Mouse (Mus musculus): ENCODE measurements around the gene Ankrd28.
A peak's percentile ranks its signal among the peaks of the same experiment; 100 is the strongest.

Gene Ankrd28

DNA sequence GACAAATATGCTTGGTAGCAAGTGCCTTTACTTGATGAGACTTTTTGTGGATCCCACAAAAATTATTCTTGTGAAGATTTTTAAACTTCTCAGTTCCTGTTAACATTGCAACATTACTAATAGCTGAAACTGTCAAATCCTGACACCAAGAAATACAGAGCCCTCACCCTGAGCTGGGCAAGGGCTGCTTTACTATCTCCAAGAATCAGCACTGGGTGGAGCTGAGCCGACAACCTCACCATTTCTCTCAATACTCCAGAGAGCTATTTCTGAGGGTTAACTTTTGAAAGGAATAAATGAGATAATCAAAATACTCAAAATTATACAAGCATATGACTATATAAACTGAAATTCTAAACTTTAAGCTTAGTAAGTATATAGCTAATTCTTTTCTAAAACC lies 121.1 kb downstream of the Ankrd28 start:
- no peak for DNase-seq

- no peak for DNase-seq
Observed at GRCm38 (mm10) chr14:31700376-31700775, 130.1 kb downstream of the Ankrd28 start.

DNA sequence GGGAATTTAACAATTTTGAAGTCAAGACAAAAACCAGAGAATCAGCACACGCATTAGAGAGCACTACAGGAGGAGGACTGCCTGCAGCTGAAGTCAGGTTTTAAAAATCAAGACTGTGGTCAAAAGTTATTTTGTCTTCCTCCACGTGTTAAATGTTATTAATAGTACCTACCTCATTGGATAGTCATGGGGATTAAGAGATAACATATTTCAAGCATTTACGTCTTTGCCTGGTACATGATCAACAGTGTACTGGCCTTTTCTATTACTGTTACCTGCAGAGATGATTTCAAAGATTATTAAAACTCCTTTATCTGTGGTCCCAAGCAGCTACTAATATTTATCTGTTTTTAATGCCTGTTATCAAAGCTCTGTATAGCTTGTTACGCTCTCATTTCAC lies 132.7 kb downstream of the Ankrd28 start:
- no peak for DNase-seq

GRCm38 (mm10) chr14:31697346-31697745 lies 133.1 kb downstream of the Ankrd28 start:
- no peak for DNase-seq

GRCm38 (mm10) chr14:31696985-31697303 lies 133.5 kb downstream of the Ankrd28 start:
- DNase-seq = no peak

DNA sequence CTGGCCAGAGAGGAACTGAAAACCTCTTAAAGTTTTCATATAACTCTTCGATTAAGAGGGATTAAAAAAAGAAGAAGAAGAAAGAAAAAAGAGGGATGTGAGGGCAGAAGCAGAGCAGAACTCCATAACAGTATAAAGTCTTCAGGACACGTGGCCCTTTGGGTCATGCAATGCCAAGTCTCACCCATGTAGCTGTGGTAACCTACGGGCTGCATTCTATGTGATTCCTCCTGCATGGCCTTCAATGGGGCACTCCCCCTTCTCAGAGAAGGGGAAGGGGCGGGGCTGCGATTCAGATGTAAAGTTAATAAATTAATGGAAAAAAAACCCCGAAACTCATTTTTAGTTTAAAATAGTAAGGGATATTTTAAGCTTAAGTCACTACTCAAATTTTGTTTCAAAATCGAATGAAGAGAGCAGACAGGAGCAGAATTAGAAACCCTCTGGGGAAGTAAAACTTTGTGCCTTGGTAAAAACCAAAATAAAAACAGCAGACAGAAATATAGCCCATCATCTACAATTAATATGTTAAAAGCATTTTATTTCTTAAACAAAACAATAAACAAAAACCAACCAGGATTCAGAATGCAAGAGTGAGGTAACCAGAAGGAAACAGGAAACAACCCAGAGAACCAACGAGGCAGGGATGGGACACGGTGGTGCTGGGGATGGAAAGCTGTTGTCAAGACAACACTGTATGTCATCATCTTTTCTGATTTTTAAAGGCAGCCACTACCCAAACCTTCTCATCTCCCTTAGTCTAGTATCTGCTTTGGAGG lies 134.1 kb downstream of the Ankrd28 start:
- DNase-seq = no peak

GRCm38 (mm10) chr14:31692536-31692935 lies 137.9 kb downstream of the Ankrd28 start:
- DNase-seq = no peak

DNA sequence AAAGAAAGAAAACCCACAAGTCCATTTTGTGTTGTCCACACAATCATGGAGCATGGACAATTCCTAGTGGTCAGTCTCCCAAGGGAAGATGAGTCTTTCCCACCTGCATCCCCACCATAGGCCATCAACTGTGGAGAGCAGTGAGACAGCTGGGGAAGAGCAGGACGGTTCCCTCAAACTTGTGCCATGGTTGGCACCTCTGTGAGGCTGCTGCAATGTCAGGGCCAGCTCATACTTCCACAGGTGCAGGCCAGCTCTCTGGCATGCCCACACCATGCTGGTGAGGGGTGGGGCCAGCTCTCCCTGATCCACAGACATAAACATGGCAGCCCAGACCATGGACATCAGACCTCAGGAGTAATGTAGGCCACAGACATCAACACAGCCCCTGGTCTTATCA lies 144.2 kb downstream of the Ankrd28 start:
- DNase-seq = no peak

- no peak for DNase-seq
Observed at GRCm38 (mm10) chr14:31685680-31686079, 144.8 kb downstream of the Ankrd28 start.

DNA sequence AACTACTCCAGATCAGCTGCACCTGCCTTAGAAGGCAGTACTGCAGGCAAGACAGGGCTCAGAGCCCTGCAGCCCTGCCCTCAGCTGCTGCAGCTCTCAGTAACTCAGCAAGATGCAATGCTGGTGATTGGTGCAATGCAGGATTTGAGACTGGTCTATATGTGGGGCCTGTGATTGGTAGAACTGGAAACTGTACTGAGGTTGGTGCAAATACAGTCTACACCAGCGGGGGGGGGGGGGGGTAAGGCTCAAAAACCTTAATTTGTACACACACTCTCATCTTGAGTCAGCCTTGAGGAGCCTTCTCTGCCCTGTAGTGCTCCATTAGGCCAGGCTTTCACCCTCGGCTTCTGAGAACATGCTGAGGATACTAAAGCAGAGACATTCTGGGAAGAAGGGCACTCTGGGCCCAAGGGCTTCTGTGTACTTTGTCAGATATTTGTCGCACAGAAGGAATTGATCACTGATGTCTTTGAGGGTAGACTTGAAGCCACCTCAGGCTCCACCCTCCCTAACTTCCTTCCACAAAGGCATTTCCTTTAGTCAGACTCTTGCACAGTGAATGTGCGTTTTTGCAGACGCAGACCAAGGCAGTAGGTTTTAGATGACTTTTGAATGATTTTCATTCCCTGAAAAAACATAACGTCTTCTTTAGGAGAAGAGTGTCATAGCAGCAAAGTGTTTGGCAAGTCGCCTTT lies 146.0 kb downstream of the Ankrd28 start:
- no peak for DNase-seq

- DNase-seq = no peak
Observed at GRCm38 (mm10) chr14:31683610-31684009, 146.8 kb downstream of the Ankrd28 start.

GRCm38 (mm10) chr14:31681931-31682555 lies 148.4 kb downstream of the Ankrd28 start:
- DNase-seq = no peak

DNA sequence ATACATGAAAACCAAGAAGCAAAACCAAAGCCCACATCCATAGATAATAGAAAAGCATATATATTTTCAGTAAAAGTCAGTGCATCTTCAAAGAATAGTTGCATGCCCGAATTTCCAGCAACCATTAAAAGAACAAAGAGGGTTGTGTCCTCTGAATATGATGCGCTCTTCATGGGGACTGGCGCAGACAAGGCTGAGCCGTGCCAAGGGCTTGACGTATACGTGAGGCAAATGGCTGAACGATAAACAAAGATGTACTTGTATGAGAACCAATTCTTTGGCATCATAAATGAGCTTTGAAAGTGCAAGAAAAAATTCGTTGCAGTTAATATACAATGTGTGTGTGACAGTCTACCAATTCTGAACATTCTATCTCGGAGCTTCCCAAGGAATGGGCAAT lies 149.2 kb downstream of the Ankrd28 start:
- DNase-seq = no peak

DNA sequence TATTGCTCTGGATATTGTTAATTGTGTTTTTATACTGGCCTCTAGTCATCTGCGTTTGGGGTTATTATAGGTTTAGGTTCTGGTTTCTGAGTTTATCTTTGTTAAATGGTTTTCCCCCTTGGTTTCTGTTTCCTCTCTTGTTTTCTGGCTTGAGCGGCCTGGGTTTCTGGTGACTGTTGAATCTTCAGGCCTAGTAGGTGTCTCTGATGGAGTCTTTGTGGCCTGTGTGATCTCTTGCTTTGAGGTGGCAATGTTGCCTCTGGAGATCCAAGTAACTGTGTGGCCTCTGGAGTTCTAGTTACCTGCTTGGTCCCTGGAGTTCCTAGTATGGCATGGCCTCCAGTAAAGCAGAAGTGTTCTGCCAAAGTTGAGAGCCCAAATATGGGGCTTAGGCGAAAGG lies 149.8 kb downstream of the Ankrd28 start:
- no peak for DNase-seq

GRCm38 (mm10) chr14:31671635-31672320 lies 158.7 kb downstream of the Ankrd28 start:
- no peak for DNase-seq

DNA sequence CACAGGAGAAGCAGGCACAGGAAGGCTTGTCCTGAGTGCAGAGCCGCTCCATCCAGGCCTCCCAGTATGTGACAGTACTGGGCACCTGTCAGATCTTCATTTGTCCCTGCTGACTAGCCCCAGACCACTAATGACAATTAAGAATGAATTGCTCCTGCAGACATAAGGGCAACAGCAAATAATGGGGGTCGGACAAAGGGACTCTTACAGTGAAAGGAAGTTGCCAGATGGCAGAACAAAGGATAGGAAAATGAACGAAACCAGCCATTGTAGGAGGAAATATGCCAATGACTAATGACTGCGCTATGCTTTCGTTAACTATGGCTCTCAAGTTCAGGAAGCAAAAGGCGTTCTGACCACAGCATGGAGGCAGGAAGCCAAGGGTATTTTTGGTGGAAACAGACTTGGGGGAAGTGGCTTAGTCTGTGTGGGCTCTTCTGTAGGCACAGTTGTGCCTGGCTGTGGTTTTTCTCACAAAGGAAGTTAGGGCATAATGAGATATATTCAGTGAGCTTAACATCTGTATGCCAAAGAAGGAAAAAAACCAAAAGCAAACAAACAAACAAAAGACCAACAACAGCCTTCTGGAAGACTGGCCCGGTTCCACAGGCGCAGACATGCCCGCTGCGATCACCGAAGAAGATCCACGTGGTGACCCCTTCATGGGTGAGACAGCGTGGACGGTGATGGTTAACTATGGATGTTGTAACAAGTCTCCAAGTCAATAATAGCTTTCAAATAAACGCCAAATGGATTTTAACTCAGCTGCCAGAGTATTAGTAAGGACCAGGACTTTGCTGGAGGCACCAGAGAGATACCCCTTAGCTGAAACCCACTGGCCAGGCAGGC lies 160.6 kb downstream of the Ankrd28 start:
- DNase-seq = peak; percentile 56

DNA sequence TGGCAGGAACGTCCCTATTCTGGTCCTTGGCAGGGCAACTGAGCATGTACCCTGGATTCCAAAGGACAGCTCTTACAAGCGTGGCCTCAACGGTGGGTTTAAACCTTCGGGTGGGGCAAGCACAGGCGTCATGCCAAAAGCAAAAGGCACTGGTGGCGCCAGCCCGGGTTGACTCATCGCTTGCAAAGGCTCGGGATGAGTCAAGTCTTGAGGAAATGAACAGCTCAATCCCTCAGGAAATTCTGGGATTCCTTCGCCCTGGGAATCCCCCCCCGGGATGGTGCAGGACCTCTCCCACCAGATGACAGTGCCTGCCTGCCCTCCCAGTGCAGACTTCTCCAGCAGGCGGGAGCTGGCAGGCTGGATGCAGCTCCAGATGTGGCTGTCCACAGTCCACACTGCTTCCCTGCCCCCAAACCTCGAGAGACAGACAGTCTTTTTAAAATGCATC lies 161.3 kb downstream of the Ankrd28 start:
- peak; percentile 74 for DNase-seq

GRCm38 (mm10) chr14:31668326-31668725 lies 162.1 kb downstream of the Ankrd28 start:
- no peak for DNase-seq

DNA sequence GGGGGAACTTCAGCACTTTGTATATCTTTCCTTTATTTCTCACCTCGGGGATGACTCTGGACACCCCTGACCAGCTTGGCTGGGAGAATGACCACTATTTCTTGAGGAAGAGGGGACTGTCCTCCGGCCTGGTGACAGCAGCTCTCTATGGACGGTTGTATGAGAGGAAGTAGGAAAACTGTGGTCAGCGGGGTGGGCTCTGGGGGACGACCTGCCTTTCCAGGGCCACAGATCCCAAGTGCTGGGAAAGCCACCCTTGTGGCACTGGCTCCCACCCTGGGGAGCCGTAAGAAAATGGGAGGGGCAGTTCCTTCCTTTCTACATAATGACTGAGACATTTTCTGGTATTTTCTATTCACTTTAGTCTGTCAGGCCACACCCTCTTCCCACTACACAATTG lies 162.7 kb downstream of the Ankrd28 start:
- peak; percentile 30 for DNase-seq

- DNase-seq = peak; percentile 34
Observed at GRCm38 (mm10) chr14:31666931-31667705, 163.3 kb downstream of the Ankrd28 start.

DNA sequence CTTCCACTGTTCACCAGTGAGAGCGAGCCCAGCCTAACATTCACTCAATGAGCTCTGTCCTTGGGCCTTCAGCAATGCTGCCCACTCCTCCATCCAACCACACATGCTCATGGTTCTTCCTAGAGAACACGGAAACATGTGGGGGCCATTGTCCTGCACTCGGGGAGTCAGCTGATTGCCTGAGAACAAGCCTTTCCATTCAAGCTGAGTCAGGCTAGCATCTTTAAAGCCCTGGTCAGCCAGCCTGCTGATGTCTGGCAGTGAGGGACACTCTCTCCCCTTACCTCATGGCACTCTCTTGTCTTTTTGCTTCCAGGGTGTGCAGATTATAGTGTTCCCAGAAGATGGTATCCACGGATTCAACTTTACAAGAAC lies 164.9 kb downstream of the Ankrd28 start:
- DNase-seq = no peak

All from kidney, adult 9 months (tissue).